Mouse (Mus musculus) thymus, adult 2 months (tissue): ENCODE results near the gene Cyth1. TPM values are rescaled to one million over a fixed set of nuclear protein-coding genes. Genes with fewer than 3 reads are reported as not detected.

Source experiments
- DNase-seq: peaks from one replicate; pipeline ENCODE4 v3.0.0; 2021
- H3K27ac ChIP-seq: fragments of 200-500 bp; 2 replicates; pipeline ENCODE4 v1.5.1; 2012; ENCODE audit warnings: low read length, control low read depth; ENCODE audit not compliant: control insufficient read depth, insufficient read depth
- H3K27me3 ChIP-seq: fragments of 200-500 bp; 2 replicates; pipeline ENCODE4 v1.6.1; 2012; ENCODE audit warnings: mild to moderate bottlenecking, low read length, moderate library complexity, mixed read lengths; ENCODE audit not compliant: control insufficient read depth, insufficient read depth
- H3K36me3 ChIP-seq: fragments of 200-500 bp; 2 replicates; pipeline ENCODE4 v1.6.1; 2012; ENCODE audit warnings: mild to moderate bottlenecking, low read length, moderate library complexity; ENCODE audit not compliant: control insufficient read depth, insufficient read depth
- H3K4me1 ChIP-seq: fragments of 200-500 bp; replicated peaks from 2 replicates; pipeline ENCODE4 v1.6.1; 2012; ENCODE audit warnings: low read length; ENCODE audit not compliant: control insufficient read depth, insufficient read depth
- H3K4me3 ChIP-seq: fragments of 200-500 bp; 2 replicates; pipeline ENCODE4 v1.5.1; 2012; ENCODE audit warnings: mild to moderate bottlenecking, low read length, control low read depth, moderate library complexity; ENCODE audit not compliant: control insufficient read depth, insufficient read depth
- CTCF ChIP-seq: fragments of 200-500 bp; IDR thresholded peaks from 2 replicates; pipeline ENCODE4 v1.5.1; 2012; ENCODE audit warnings: mild to moderate bottlenecking, control low read depth, low read length, moderate library complexity, borderline replicate concordance; ENCODE audit not compliant: control insufficient read depth, poor library complexity, insufficient read depth; ENCODE audit errors: extremely low read depth
- POLR2A ChIP-seq: fragments of 200-500 bp; IDR thresholded peaks from 2 replicates; pipeline ENCODE4 v1.6.1; 2012; ENCODE audit warnings: mild to moderate bottlenecking, low read length, control low read depth, moderate library complexity; ENCODE audit not compliant: control insufficient read depth, poor library complexity, insufficient read depth; ENCODE audit errors: extremely low read depth
- WGBS: fragments of 180-500 bp; shearing (Covaris S2); methylation state at CpG from one replicate; pipeline ENCODE4 v1.1.7; 2018; 5-methylcytosine and 5-hydroxymethylcytosine counted together
- polyA plus RNA-seq: library from polyadenylated mRNA; depleted of rRNA; stranded (reverse); fragments of >200 nt; gene quantifications from 2 replicates; pipeline ENCODE4 v1.2.3, GENCODE M21; 2012

The Cyth1 gene
- polyA plus RNA-seq, 1 experiment = 66.7 TPM

- Histone ChIP-seq H3K36me3 (peaks cover 9% of the 10 kb centered on the region), H3K4me1 (peaks cover 28% of the 10 kb centered on the region), H3K4me3 (no peak overlapping the region), H3K27ac (no peak overlapping the region), H3K27me3 (no peaks in the 10 kb centered on the region)
- TF ChIP-seq POLR2A = no peak
- TF ChIP-seq CTCF = no peak
- whole genome bisulfite sequencing = 84% methylated on average over 10 of the region's 10 CpGs
- DNase-seq = no peak
Measured at GRCm38 (mm10) chr11:118196824-118197388, 51.5 kb downstream of the Cyth1 start.

GRCm38 (mm10) chr11:118193390-118194147 lies 54.8 kb downstream of the Cyth1 start:
- 92% methylated on average over 14 of the region's 14 CpGs for whole genome bisulfite sequencing
- Histone ChIP-seq H3K4me3 (no peak overlapping the region), H3K36me3 (peaks cover 31% of the 10 kb centered on the region), H3K4me1 (peaks cover 9% of the 10 kb centered on the region; the same call in 1 of the 2 replicates), H3K27me3 (no peaks in the 10 kb centered on the region), H3K27ac (no peak overlapping the region)
- no peak for DNase-seq
- TF ChIP-seq POLR2A (no peak), CTCF (no peak)

GRCm38 (mm10) chr11:118192973-118193372 lies 55.4 kb downstream of the Cyth1 start:
- no peak overlapping the region for H3K4me3 ChIP-seq
- 0 out of 2 replicates have a peak, but pooled peaks cover 5% of the 10 kb centered on the region for H3K4me1 ChIP-seq
- DNase-seq = no peak
- WGBS = 95% methylated on average over 5 of the region's 5 CpGs
- no peaks in the 10 kb centered on the region for H3K27me3 ChIP-seq
- TF ChIP-seq CTCF = no peak
- no peak for TF ChIP-seq POLR2A
- no peak overlapping the region for H3K27ac ChIP-seq
- peaks cover 37% of the 10 kb centered on the region for H3K36me3 ChIP-seq

GRCm38 (mm10) chr11:118182768-118183167 lies 65.6 kb downstream of the Cyth1 start:
- Histone ChIP-seq H3K4me3 (no peak overlapping the region), H3K36me3 (peaks cover 64% of the 10 kb centered on the region), H3K27ac (no peak overlapping the region), H3K27me3 (no peaks in the 10 kb centered on the region), H3K4me1 (no peaks in the 10 kb centered on the region)
- 96% methylated on average over 9 of the region's 9 CpGs for WGBS
- TF ChIP-seq POLR2A (no peak), CTCF (no peak)
- no peak for DNase-seq

GRCm38 (mm10) chr11:118182353-118182752 lies 66.0 kb downstream of the Cyth1 start:
- no peak overlapping the region for H3K4me3 ChIP-seq
- no peak overlapping the region for H3K27ac ChIP-seq
- WGBS = 94% methylated on average over 4 of the region's 4 CpGs
- no peak for DNase-seq
- peaks cover 64% of the 10 kb centered on the region for H3K36me3 ChIP-seq
- H3K4me1 ChIP-seq = no peaks in the 10 kb centered on the region
- TF ChIP-seq POLR2A (no peak), CTCF (no peak)
- no peaks in the 10 kb centered on the region for H3K27me3 ChIP-seq

- no peaks in the 10 kb centered on the region for H3K27me3 ChIP-seq
- no peak for TF ChIP-seq POLR2A
- TF ChIP-seq CTCF = no peak
- H3K27ac ChIP-seq = no peak overlapping the region
- no peaks in the 10 kb centered on the region for H3K4me1 ChIP-seq
- peaks cover 69% of the 10 kb centered on the region for H3K36me3 ChIP-seq
- WGBS = 50% methylated on average over 7 of the region's 7 CpGs
- H3K4me3 ChIP-seq = no peak overlapping the region
- no peak for DNase-seq
Measured at GRCm38 (mm10) chr11:118180199-118180598, 68.2 kb downstream of the Cyth1 start.
